Mouse (Mus musculus) liver, embryonic 12.5 days (tissue): Measurements from ENCODE around the gene Rad54l2. TPM values are rescaled to one million over a fixed set of nuclear protein-coding genes. Genes with fewer than 3 reads are reported as not detected.

ENCODE experiments used
- ATAC-seq: fragments of 200-750 bp; cut with Nextera tagmentation; 2 replicates; pipeline ENCODE4 v1.8.0; 2017; ENCODE audit warnings: moderate number of reproducible peaks, mild to moderate bottlenecking, moderate library complexity
- H3K27ac ChIP-seq: fragments of 300-500 bp; sonication (generic); 2 replicates; pipeline ENCODE4 v1.5.1; 2016; ENCODE audit warnings: mild to moderate bottlenecking
- H3K27me3 ChIP-seq: fragments of 300-500 bp; sonication (generic); replicated peaks from 2 replicates; pipeline ENCODE4 v1.6.1; 2016; ENCODE audit warnings: mild to moderate bottlenecking, moderate library complexity
- H3K36me3 ChIP-seq: fragments of 300-500 bp; sonication (generic); 2 replicates; pipeline ENCODE4 v1.6.1; 2016; ENCODE audit warnings: mild to moderate bottlenecking, moderate library complexity
- H3K4me1 ChIP-seq: fragments of 300-500 bp; sonication (generic); 2 replicates; pipeline ENCODE4 v1.6.1; 2016
- H3K4me2 ChIP-seq: fragments of 300-500 bp; sonication (generic); 2 replicates; pipeline ENCODE4 v1.6.1; 2016; ENCODE audit warnings: mild to moderate bottlenecking, moderate library complexity
- H3K4me3 ChIP-seq: fragments of 300-500 bp; sonication (generic); 2 replicates; pipeline ENCODE4 v1.5.1; 2016; ENCODE audit warnings: mild to moderate bottlenecking, moderate library complexity
- H3K9ac ChIP-seq: fragments of 300-500 bp; sonication (generic); 2 replicates; pipeline ENCODE4 v1.6.1; 2016; ENCODE audit warnings: mild to moderate bottlenecking, moderate library complexity
- H3K9me3 ChIP-seq: fragments of 300-500 bp; sonication (generic); replicated peaks from 2 replicates; pipeline ENCODE4 v1.6.1; 2016; ENCODE audit warnings: mild to moderate bottlenecking, moderate library complexity
- WGBS: fragments of 180-500 bp; shearing (Covaris S2); methylation state at CpG from one replicate; pipeline ENCODE4 v1.1.7; 2016; ENCODE audit not compliant: insufficient replicate concordance; 5-methylcytosine and 5-hydroxymethylcytosine counted together
- polyA plus RNA-seq: library from polyadenylated mRNA; unstranded; fragments of >200 nt; fragmentation: Nextera tagmentation; extraction: Ambion mirVana; gene quantifications from 2 replicates; pipeline ENCODE4 v1.2.1, GENCODE M21; 2016

The Rad54l2 gene
- polyA plus RNA-seq, 1 experiment from 2014 or later, result 3.9 TPM

DNA sequence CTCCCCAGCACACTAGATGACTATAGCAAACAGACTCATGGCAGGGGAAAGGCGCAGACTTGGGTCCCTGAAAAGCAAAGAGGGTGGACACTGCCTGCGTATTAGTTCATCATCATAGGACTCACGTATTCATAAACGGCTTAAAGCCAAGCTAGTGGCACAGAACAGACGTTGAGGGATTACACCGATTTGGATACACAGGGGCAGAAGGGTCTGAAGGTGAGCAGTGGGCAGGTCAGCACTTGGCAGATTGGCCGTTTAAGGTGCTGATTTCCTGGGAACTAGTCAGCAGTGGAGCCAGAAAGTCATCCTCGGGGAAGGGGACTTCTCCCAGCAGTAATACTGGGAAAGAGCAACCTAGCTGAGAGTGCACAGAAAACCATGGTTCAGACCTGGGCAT lies 100.2 kb downstream of the Rad54l2 start:
- ATAC-seq, result no peak
- no peak overlapping the region for H3K27ac ChIP-seq
- H3K9ac ChIP-seq, result no peak overlapping the region
- H3K27me3 ChIP-seq, result no peaks in the 10 kb centered on the region
- H3K36me3 ChIP-seq, result peaks cover 15% of the 10 kb centered on the region
- no peaks in the 10 kb centered on the region for H3K9me3 ChIP-seq
- H3K4me1 ChIP-seq, result peaks cover 34% of the 10 kb centered on the region
- no peak overlapping the region for H3K4me2 ChIP-seq
- 74% methylated on average over 8 of the region's 8 CpGs for WGBS
- no peak overlapping the region for H3K4me3 ChIP-seq

DNA sequence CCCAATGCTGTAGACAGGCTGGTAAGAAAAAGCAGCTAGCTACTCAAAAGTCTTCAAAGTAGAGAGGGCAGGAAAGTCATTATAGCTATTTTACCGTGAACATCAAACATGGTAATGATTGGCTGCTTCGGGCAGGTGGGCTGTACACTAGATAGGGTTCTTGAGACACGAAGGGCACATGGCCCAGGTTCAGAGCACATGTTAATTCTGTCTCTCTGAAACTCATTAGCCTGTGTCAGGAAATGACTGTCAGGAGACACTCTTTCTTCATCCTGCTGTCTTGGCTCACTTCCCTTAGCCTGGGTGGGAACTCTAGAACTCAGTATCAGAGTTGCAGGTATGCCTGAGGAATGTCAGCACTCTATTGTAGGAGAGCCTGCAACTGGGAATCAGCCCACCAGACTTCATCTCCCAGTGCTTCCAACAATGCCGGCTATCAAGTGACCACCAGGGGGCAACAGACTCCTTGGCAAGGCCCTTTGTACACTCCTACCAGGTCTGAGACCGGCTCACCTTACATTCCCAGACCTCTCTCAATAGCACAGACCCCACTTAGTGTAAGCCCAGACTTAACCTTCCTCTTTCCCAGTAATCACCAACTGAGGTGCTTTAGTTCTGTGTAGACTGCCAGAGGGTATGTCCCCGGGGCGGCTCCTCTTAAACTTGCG lies 101.9 kb downstream of the Rad54l2 start:
- Histone ChIP-seq H3K9me3 (no peaks in the 10 kb centered on the region), H3K27ac (no peak overlapping the region), H3K9ac (no peak overlapping the region), H3K36me3 (no peaks in the 10 kb centered on the region), H3K4me3 (no peak overlapping the region), H3K4me2 (peak overlapping the region; percentile 36), H3K4me1 (peaks cover 34% of the 10 kb centered on the region), H3K27me3 (no peaks in the 10 kb centered on the region)
- 33% methylated on average over 8 of the region's 8 CpGs for WGBS
- peak; percentile 48 for ATAC-seq

DNA sequence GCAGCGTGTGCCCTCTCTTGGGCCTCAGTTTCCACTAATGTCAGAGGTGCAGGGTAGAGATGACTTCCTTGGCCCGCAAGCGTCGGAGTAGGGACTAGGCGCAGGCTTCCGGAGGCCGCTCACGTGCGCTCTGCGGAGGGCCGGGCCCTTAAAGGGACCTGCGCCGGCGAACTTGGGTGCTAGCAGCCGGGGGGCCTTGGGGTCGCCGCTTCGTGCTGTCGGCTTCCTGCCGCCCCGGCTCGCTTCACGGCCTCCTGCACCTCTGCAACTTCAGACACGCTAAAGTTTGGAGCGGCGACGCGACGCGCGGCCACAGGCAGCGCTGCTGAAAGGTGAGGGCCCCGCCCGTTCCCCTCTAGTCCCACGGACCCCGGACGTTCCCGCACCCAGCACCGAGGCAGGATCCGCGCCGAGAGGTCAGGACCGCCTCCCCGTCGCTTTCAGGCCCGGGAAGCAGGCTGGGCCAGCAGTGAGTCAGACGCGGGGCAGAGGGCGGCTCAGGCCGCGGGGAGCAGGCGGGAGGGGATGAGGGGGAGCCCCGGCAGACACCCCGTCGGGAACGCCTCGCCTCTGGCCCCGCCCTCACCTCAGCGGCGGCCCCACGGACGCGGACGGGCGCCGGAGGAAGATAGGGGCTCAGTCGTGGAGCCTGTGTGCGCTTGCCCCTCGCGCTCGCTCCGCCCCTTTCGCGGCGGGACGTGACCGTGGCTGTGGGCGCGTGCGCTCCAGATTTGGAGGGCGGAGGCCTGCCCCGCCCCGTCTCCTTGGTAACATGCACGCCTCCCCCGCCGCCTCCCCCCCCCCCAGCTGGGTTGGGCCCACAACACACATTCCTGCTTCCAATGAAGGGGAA lies 103.5 kb downstream of the Rad54l2 start, which contains the start of gene Tex264:
Tex264 (minus strand) TSS at position 679 of the 853 bp plus-strand sequence.
- Histone ChIP-seq H3K27ac (peak within 1 kb of the TSS; percentile 49), H3K9me3 (no peaks in the 10 kb centered on the region), H3K9ac (peak within 1 kb of the TSS; percentile 78), H3K4me1 (peaks cover 34% of the 10 kb centered on the region), H3K4me2 (peak within 1 kb of the TSS; percentile 99), H3K36me3 (peaks cover 7% of the 10 kb centered on the region; the same call in 1 of the 2 replicates), H3K27me3 (no peaks in the 10 kb centered on the region), H3K4me3 (peak within 1 kb of the TSS; percentile 72)
- peak; percentile 84 for ATAC-seq
- under 1% methylated on average over 76 of the region's 86 CpGs for WGBS

DNA sequence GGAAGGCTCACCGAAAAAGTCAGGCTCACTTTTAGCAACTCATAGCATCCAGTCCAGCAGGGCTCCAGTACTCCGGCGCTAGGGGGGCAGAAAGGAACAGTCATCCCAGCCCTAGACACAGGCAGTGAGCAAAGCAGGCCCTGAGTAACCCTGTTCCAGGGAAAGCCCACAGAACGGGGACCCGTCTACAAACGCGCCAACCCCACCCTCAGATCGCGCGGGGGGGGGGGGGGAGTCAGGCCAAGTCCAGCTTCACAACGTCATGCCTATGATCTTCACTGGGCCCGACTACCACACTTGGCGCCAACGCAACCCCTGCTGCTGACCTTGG lies 104.1 kb downstream of the Rad54l2 start:
- Histone ChIP-seq H3K4me2 (peak overlapping the region; percentile 99), H3K4me3 (peak overlapping the region; percentile 72), H3K9me3 (no peaks in the 10 kb centered on the region), H3K27ac (peak overlapping the region; percentile 49; the same call in 1 of the 2 replicates), H3K9ac (peak overlapping the region; percentile 78), H3K27me3 (no peaks in the 10 kb centered on the region), H3K36me3 (peaks cover 13% of the 10 kb centered on the region; the same call in 1 of the 2 replicates), H3K4me1 (peaks cover 34% of the 10 kb centered on the region)
- WGBS, result 5% methylated on average over 11 of the region's 14 CpGs
- ATAC-seq, result peak; percentile 4

DNA sequence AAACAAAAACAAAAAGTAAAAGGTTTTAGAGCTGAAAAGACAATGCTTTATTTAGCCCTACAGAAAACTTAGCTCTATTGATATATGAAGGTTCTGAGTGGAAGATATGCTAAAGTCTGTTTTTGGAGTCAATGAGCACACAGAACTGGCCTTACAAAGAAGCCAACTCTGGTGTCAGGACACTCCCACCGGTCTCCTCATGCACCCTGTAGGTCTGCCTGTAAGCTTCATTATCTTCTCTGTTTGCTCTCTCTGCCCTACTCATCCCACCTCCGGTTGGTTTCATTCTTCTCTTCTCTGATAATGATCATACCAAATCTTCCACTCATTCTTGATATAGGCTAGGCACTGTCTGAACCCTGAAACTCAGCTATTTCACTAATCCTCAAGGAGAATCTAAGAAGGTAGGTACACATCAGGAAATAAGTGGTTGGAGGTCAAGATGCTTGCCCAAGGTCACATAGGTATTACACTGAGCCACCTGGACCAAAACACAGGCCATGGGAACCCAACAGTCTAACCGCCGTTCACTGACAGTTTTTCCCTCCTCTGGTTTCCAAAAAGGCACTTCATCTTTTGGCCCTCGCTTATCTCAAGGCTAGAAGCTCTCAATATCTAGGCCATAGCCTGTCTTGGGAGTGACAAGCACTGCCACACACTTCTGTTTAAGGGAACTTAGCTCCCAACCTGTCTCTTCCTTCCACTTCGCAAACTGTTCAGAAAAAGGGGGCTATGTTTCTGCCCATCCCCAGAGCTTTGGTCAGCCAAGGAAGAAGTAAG lies 104.7 kb downstream of the Rad54l2 start:
- no peak for ATAC-seq

DNA sequence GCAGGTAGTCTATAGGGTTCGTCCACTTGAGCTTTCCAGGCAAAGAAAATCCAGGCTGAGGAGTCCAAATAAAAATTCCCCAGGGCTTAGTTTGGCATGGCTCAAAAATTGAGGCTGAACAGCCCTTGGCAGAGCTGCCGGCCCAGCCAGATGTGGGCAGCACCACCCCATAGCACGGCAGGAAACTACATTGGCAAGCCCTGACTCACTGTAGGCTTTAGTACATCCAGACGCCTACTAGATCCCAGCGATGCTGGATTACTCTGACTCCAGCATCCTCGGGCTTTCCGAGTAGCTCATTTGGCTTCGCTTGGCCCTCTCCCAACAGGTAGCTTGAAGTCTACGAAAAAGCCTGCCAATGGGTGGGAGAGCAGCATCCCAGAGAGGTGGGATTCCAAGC lies 108.0 kb downstream of the Rad54l2 start:
- H3K9me3 ChIP-seq, result no peaks in the 10 kb centered on the region

More for the DNA sequence above, 104.7 kb downstream of the Rad54l2 start:
- Histone ChIP-seq H3K9ac (peak overlapping the region; percentile 78), H3K4me2 (peak overlapping the region; percentile 99), H3K36me3 (peaks cover 19% of the 10 kb centered on the region), H3K27ac (0 out of 2 replicates have a peak overlapping the region, but pooled peaks have one; percentile 49), H3K27me3 (no peaks in the 10 kb centered on the region), H3K4me1 (peaks cover 34% of the 10 kb centered on the region), H3K9me3 (no peaks in the 10 kb centered on the region), H3K4me3 (peak overlapping the region; percentile 72)
- WGBS, result 41% methylated on average over 6 of the region's 6 CpGs

DNA sequence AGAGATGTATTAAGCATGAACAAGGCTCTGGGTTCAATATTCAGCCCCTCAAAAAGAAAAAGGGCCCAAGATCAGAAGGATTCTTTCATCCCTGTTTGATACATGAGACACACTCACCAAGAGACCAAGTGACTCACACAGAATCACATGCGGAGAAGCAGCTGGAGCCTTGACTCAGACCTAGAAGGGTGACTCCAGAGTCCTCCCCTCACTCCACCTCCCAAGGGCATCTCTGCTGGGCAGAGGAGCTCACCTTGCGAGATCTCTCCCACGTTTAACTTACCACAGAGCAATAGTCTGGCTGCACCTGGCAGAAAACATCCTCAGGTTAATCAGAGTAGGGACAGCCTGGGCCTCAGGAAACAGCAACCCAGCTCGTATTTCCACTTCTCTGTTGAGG lies 110.8 kb downstream of the Rad54l2 start:
- Histone ChIP-seq H3K9ac (no peak overlapping the region), H3K27ac (no peak overlapping the region), H3K9me3 (no peaks in the 10 kb centered on the region), H3K27me3 (no peaks in the 10 kb centered on the region), H3K4me2 (no peak overlapping the region), H3K4me3 (no peak overlapping the region), H3K4me1 (peaks cover 18% of the 10 kb centered on the region), H3K36me3 (peaks cover 38% of the 10 kb centered on the region)
- ATAC-seq, result no peak
- WGBS, result 73% methylated on average over 4 of the region's 4 CpGs

More for the DNA sequence above, 108.0 kb downstream of the Rad54l2 start:
- Histone ChIP-seq H3K36me3 (peaks cover 34% of the 10 kb centered on the region), H3K4me2 (no peak overlapping the region), H3K27me3 (no peaks in the 10 kb centered on the region), H3K27ac (no peak overlapping the region), H3K4me3 (no peak overlapping the region), H3K4me1 (peaks cover 20% of the 10 kb centered on the region), H3K9ac (no peak overlapping the region)
- no peak for ATAC-seq
- 85% methylated on average over 9 of the region's 9 CpGs for WGBS

DNA sequence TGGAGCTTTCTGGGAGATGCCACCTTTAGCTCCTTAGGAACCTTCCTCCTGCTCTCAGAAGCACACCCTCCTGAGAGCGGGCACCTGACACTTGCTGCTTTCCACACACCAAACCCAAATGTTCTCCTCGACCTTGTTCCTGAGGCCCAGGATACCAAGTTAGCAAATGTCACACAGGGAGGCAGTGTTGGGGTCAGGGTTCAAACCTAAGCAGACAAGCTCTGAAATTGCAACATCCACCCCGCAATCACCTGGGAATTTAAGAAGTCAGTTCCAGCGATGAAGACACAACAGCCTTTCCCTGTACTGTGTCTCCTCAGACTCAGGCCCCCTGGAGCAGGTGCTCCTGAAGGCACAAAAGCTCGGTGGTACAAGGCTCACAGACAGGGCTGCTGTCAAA lies 111.3 kb downstream of the Rad54l2 start:
- no peak overlapping the region for H3K9ac ChIP-seq
- H3K4me2 ChIP-seq, result no peak overlapping the region
- H3K4me3 ChIP-seq, result no peak overlapping the region
- ATAC-seq, result no peak
- H3K9me3 ChIP-seq, result no peaks in the 10 kb centered on the region
- H3K27me3 ChIP-seq, result no peaks in the 10 kb centered on the region
- 72% methylated on average over 5 of the region's 5 CpGs for WGBS
- H3K27ac ChIP-seq, result no peak overlapping the region
- peaks cover 43% of the 10 kb centered on the region for H3K36me3 ChIP-seq
- peaks cover 19% of the 10 kb centered on the region for H3K4me1 ChIP-seq

DNA sequence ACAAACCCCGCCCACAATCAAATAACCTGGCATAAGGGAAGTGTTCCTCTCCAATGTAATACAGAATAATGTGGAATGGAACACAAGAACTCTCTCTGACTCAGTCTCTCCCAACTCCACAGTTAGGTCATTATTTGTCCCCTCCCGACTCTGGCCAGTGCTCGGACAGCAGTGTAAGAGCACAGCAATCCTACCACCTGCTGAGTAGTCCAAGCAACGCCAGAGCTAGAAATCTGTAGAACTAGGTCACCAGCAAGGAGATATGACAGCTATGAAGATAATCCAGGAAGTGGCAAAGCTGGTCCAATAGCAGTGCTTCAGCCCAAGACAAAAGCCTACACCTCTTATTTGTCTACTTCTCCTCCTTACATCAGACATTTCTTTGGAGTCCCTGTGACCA lies 112.4 kb downstream of the Rad54l2 start:
- Histone ChIP-seq H3K9me3 (no peaks in the 10 kb centered on the region), H3K4me3 (no peak overlapping the region), H3K4me1 (peaks cover 19% of the 10 kb centered on the region), H3K4me2 (no peak overlapping the region), H3K36me3 (peaks cover 46% of the 10 kb centered on the region), H3K9ac (no peak overlapping the region), H3K27ac (no peak overlapping the region), H3K27me3 (no peaks in the 10 kb centered on the region)
- whole genome bisulfite sequencing, result 64% methylated on average over 4 of the region's 4 CpGs
- no peak for ATAC-seq

DNA sequence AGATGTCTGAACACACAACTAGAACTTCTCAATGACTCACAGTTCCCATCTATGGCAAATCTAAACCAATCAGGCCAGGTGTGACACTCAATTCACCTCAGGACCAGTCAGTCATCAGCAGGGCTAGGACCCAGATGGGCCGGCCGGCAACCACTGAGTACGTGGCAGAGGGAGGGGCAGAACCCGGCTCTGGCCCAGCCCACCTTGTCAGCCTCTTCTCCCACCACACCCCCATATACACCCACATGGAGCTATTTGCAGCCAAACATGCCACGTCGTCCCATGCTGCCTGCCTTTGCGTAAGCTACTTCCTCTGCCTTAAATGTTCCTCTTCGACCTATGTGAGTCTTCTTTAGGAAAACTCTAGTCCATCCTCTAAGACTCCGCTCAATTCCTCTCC lies 113.0 kb downstream of the Rad54l2 start:
- Histone ChIP-seq H3K4me2 (no peak overlapping the region), H3K36me3 (peaks cover 47% of the 10 kb centered on the region), H3K4me3 (no peak overlapping the region), H3K9ac (no peak overlapping the region), H3K4me1 (peaks cover 19% of the 10 kb centered on the region), H3K27ac (no peak overlapping the region), H3K9me3 (no peaks in the 10 kb centered on the region), H3K27me3 (no peaks in the 10 kb centered on the region)
- 64% methylated on average over 9 of the region's 9 CpGs for WGBS
- 0 out of 2 replicates have a peak, but pooled peaks have one; percentile 31 for ATAC-seq

DNA sequence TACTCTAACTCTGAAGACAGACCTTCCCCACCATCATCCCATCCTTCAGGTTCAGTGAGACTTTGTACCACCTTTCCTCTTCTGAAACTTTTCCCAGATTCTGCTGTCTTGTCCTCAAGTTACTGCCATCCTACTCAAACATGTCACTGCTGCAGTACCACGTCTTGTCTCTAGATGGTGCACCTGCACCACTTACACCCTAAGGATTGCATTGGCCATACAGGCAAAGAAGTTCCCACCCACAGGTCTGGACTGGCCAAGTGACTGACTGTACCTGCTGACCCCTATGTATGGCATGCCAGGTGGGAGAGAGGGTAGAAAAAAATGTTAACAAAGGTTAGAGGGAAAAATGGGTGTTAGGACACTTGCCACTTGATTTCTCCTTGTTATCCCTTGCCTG lies 113.5 kb downstream of the Rad54l2 start:
- Histone ChIP-seq H3K4me2 (no peak overlapping the region), H3K9me3 (no peaks in the 10 kb centered on the region), H3K27ac (no peak overlapping the region), H3K9ac (no peak overlapping the region), H3K4me3 (no peak overlapping the region), H3K4me1 (peaks cover 19% of the 10 kb centered on the region), H3K27me3 (no peaks in the 10 kb centered on the region), H3K36me3 (peaks cover 49% of the 10 kb centered on the region)
- 0% methylated on average over 1 of the region's 1 CpGs for WGBS
- 0 out of 2 replicates have a peak, but pooled peaks have one; percentile 42 for ATAC-seq
